Mouse (Mus musculus): Measurements from ENCODE around the gene Prph. TPM values are rescaled to one million over a fixed set of nuclear protein-coding genes. Genes with fewer than 3 reads are reported as not detected.

Prph gene
- polyA plus RNA-seq, 1 experiment from 2014 or later: 7.1 TPM

- Histone ChIP-seq H3K9ac (ENCODE audit: low read depth, low read length) (no peak overlapping the region), H3K27me3 (ENCODE audit: control insufficient read depth, insufficient read depth, low read depth, low read length) (no peaks in the 10 kb centered on the region), H3K4me2 (ENCODE audit: low read length) (no peak overlapping the region), H3K9me3 (replicated peaks; ENCODE audit: control insufficient read depth, low read length, poor library complexity, severe bottlenecking) (no peaks in the 10 kb centered on the region), H3K4me1 (ENCODE audit: control insufficient read depth, insufficient read depth, low read length) (peaks cover 13% of the 10 kb centered on the region), H3K36me3 (ENCODE audit: control insufficient read depth, insufficient read depth, low read length) (no peaks in the 10 kb centered on the region), H3K4me3 (ENCODE audit: low read depth, low read length) (no peak overlapping the region), H3K27ac (ENCODE audit: low read length) (no peak overlapping the region)
- no peak for ATAC-seq
- WGBS: 82% methylated on average over 15 of the region's 15 CpGs
Observed at GRCm38 (mm10) chr15:99078181-99078910, 23.4 kb downstream of the Prph start.

- Histone ChIP-seq H3K36me3 (ENCODE audit: control insufficient read depth, insufficient read depth, low read length) (no peaks in the 10 kb centered on the region), H3K4me3 (ENCODE audit: low read depth, low read length) (no peak overlapping the region), H3K4me2 (ENCODE audit: low read length) (no peak overlapping the region), H3K9ac (ENCODE audit: low read depth, low read length) (no peak overlapping the region), H3K27me3 (ENCODE audit: control insufficient read depth, insufficient read depth, low read depth, low read length) (peaks cover 8% of the 10 kb centered on the region), H3K27ac (ENCODE audit: low read length) (no peak overlapping the region), H3K4me1 (ENCODE audit: control insufficient read depth, insufficient read depth, low read length) (peaks cover 9% of the 10 kb centered on the region), H3K9me3 (replicated peaks; ENCODE audit: control insufficient read depth, low read length, poor library complexity, severe bottlenecking) (no peaks in the 10 kb centered on the region)
- no peak for ATAC-seq
- WGBS: 83% methylated on average over 3 of the region's 3 CpGs
Observed at GRCm38 (mm10) chr15:99079804-99080203, 24.8 kb downstream of the Prph start.

GRCm38 (mm10) chr15:99082322-99082721, 27.3 kb downstream of the Prph start:
- 93% methylated on average over 12 of the region's 12 CpGs for WGBS
- Histone ChIP-seq H3K27me3 (ENCODE audit: control insufficient read depth, insufficient read depth, low read depth, low read length) (peaks cover 22% of the 10 kb centered on the region), H3K4me2 (ENCODE audit: low read length) (no peak overlapping the region), H3K4me1 (ENCODE audit: control insufficient read depth, insufficient read depth, low read length) (no peaks in the 10 kb centered on the region), H3K4me3 (ENCODE audit: low read depth, low read length) (no peak overlapping the region), H3K9ac (ENCODE audit: low read depth, low read length) (no peak overlapping the region), H3K36me3 (ENCODE audit: control insufficient read depth, insufficient read depth, low read length) (no peaks in the 10 kb centered on the region), H3K27ac (ENCODE audit: low read length) (no peak overlapping the region), H3K9me3 (replicated peaks; ENCODE audit: control insufficient read depth, low read length, poor library complexity, severe bottlenecking) (no peaks in the 10 kb centered on the region)
- ATAC-seq: no peak

GRCm38 (mm10) chr15:99082840-99083239, 27.9 kb downstream of the Prph start:
- WGBS: 90% methylated on average over 16 of the region's 16 CpGs
- ATAC-seq: no peak
- no peaks in the 10 kb centered on the region for H3K9me3 ChIP-seq (replicated peaks; ENCODE audit: control insufficient read depth, low read length, poor library complexity, severe bottlenecking)
- H3K27me3 ChIP-seq (ENCODE audit: control insufficient read depth, insufficient read depth, low read depth, low read length): peaks cover 26% of the 10 kb centered on the region
- no peak overlapping the region for H3K4me3 ChIP-seq (ENCODE audit: low read depth, low read length)
- H3K9ac ChIP-seq (ENCODE audit: low read depth, low read length): no peak overlapping the region
- H3K36me3 ChIP-seq (ENCODE audit: control insufficient read depth, insufficient read depth, low read length): no peaks in the 10 kb centered on the region
- no peak overlapping the region for H3K4me2 ChIP-seq (ENCODE audit: low read length)
- no peaks in the 10 kb centered on the region for H3K4me1 ChIP-seq (ENCODE audit: control insufficient read depth, insufficient read depth, low read length)
- no peak overlapping the region for H3K27ac ChIP-seq (ENCODE audit: low read length)

- Histone ChIP-seq H3K9ac (ENCODE audit: low read depth, low read length) (no peak overlapping the region), H3K4me3 (ENCODE audit: low read depth, low read length) (no peak overlapping the region), H3K9me3 (replicated peaks; ENCODE audit: control insufficient read depth, low read length, poor library complexity, severe bottlenecking) (no peaks in the 10 kb centered on the region), H3K27me3 (ENCODE audit: control insufficient read depth, insufficient read depth, low read depth, low read length) (peaks cover 30% of the 10 kb centered on the region), H3K4me1 (ENCODE audit: control insufficient read depth, insufficient read depth, low read length) (no peaks in the 10 kb centered on the region), H3K27ac (ENCODE audit: low read length) (no peak overlapping the region), H3K4me2 (ENCODE audit: low read length) (no peak overlapping the region), H3K36me3 (ENCODE audit: control insufficient read depth, insufficient read depth, low read length) (no peaks in the 10 kb centered on the region)
- WGBS: 72% methylated on average over 9 of the region's 9 CpGs
- ATAC-seq: no peak
Observed at GRCm38 (mm10) chr15:99083258-99083657, 28.3 kb downstream of the Prph start.

- WGBS: 9% methylated on average over 11 of the region's 11 CpGs
- no peak for ATAC-seq
- Histone ChIP-seq H3K4me2 (ENCODE audit: low read length) (no peak overlapping the region), H3K27me3 (ENCODE audit: control insufficient read depth, insufficient read depth, low read depth, low read length) (peaks cover 33% of the 10 kb centered on the region), H3K36me3 (ENCODE audit: control insufficient read depth, insufficient read depth, low read length) (no peaks in the 10 kb centered on the region), H3K27ac (ENCODE audit: low read length) (no peak overlapping the region), H3K9ac (ENCODE audit: low read depth, low read length) (no peak overlapping the region), H3K4me3 (ENCODE audit: low read depth, low read length) (no peak overlapping the region), H3K4me1 (ENCODE audit: control insufficient read depth, insufficient read depth, low read length) (no peaks in the 10 kb centered on the region), H3K9me3 (replicated peaks; ENCODE audit: control insufficient read depth, low read length, poor library complexity, severe bottlenecking) (no peaks in the 10 kb centered on the region)
Observed at GRCm38 (mm10) chr15:99083867-99084557, 29.0 kb downstream of the Prph start.

- H3K4me1 ChIP-seq (ENCODE audit: control insufficient read depth, insufficient read depth, low read length): no peaks in the 10 kb centered on the region
- H3K36me3 ChIP-seq (ENCODE audit: control insufficient read depth, insufficient read depth, low read length): no peaks in the 10 kb centered on the region
- H3K9me3 ChIP-seq (replicated peaks; ENCODE audit: control insufficient read depth, low read length, poor library complexity, severe bottlenecking): no peaks in the 10 kb centered on the region
- ATAC-seq: no peak
- H3K27ac ChIP-seq (ENCODE audit: low read length): no peak overlapping the region
- H3K4me3 ChIP-seq (ENCODE audit: low read depth, low read length): no peak overlapping the region
- 9% methylated on average over 19 of the region's 19 CpGs for WGBS
- H3K27me3 ChIP-seq (ENCODE audit: control insufficient read depth, insufficient read depth, low read depth, low read length): peaks cover 38% of the 10 kb centered on the region
- H3K9ac ChIP-seq (ENCODE audit: low read depth, low read length): no peak overlapping the region
- no peak overlapping the region for H3K4me2 ChIP-seq (ENCODE audit: low read length)
Observed at GRCm38 (mm10) chr15:99084618-99085017, 29.6 kb downstream of the Prph start.

GRCm38 (mm10) chr15:99085997-99086396, 31.0 kb downstream of the Prph start:
- no peak for ATAC-seq
- Histone ChIP-seq H3K4me2 (ENCODE audit: low read length) (no peak overlapping the region), H3K27ac (ENCODE audit: low read length) (no peak overlapping the region)

More at GRCm38 (mm10) chr15:99085997-99086396, 31.0 kb downstream of the Prph start:
- no peak overlapping the region for H3K4me3 ChIP-seq (ENCODE audit: low read depth, low read length)
- 63% methylated on average over 4 of the region's 4 CpGs for WGBS
- H3K27me3 ChIP-seq (ENCODE audit: control insufficient read depth, insufficient read depth, low read depth, low read length): peaks cover 39% of the 10 kb centered on the region
- no peaks in the 10 kb centered on the region for H3K9me3 ChIP-seq (replicated peaks; ENCODE audit: control insufficient read depth, low read length, poor library complexity, severe bottlenecking)
- H3K36me3 ChIP-seq (ENCODE audit: control insufficient read depth, insufficient read depth, low read length): no peaks in the 10 kb centered on the region
- no peak overlapping the region for H3K9ac ChIP-seq (ENCODE audit: low read depth, low read length)
- no peaks in the 10 kb centered on the region; the same call in 1 of the 2 replicates for H3K4me1 ChIP-seq (ENCODE audit: control insufficient read depth, insufficient read depth, low read length)
